Mouse (Mus musculus) midbrain, embryonic 11.5 days (tissue): ENCODE results near the gene She. TPM values are rescaled to one million over a fixed set of nuclear protein-coding genes. Genes with fewer than 3 reads are reported as not detected.

Source experiments
- ATAC-seq: fragments of 200-750 bp; cut with Nextera tagmentation; 2 replicates; pipeline ENCODE4 v1.8.0; 2017; ENCODE audit warnings: moderate TSS enrichment, moderate library complexity; ENCODE audit not compliant: low FRiP score
- DNase-seq: peaks from one replicate; pipeline ENCODE4 v3.0.0; 2015; ENCODE audit warnings: low spot score; ENCODE audit errors: missing footprints
- H3K27ac ChIP-seq: fragments of 300-500 bp; sonication (generic); 2 replicates; pipeline ENCODE4 v1.5.1; 2014; ENCODE audit warnings: low read depth, low read length
- H3K27me3 ChIP-seq: fragments of 300-500 bp; sonication (generic); 2 replicates; pipeline ENCODE4 v1.6.1; 2014; ENCODE audit warnings: mild to moderate bottlenecking, low read length, moderate library complexity, mixed read lengths; ENCODE audit not compliant: control insufficient read depth, insufficient read depth
- H3K36me3 ChIP-seq: fragments of 300-500 bp; sonication (generic); 2 replicates; pipeline ENCODE4 v1.6.1; 2014; ENCODE audit warnings: mild to moderate bottlenecking, low read length, moderate library complexity, mixed read lengths; ENCODE audit not compliant: control insufficient read depth, insufficient read depth
- H3K4me1 ChIP-seq: fragments of 300-500 bp; sonication (generic); 2 replicates; pipeline ENCODE4 v1.6.1; 2014; ENCODE audit warnings: low read length; ENCODE audit not compliant: control insufficient read depth, insufficient read depth
- H3K4me2 ChIP-seq: fragments of 300-500 bp; sonication (generic); 2 replicates; pipeline ENCODE4 v1.6.1; 2014; ENCODE audit warnings: mild to moderate bottlenecking, moderate library complexity
- H3K4me3 ChIP-seq: fragments of 300-500 bp; sonication (generic); 2 replicates; pipeline ENCODE4 v1.5.1; 2014; ENCODE audit warnings: low read depth, low read length
- H3K9ac ChIP-seq: fragments of 300-500 bp; sonication (generic); 2 replicates; pipeline ENCODE4 v1.6.1; 2014; ENCODE audit warnings: low read length
- H3K9me3 ChIP-seq: fragments of 300-500 bp; sonication (generic); 2 replicates; pipeline ENCODE4 v1.6.1; 2016; ENCODE audit warnings: low read length; ENCODE audit not compliant: control insufficient read depth
- WGBS: fragments of 180-500 bp; shearing (Covaris S2); extraction: QIAGEN DNeasy Blood & Tissue Kit; methylation state at CpG from one replicate; pipeline ENCODE4 v1.1.7; 2014; 5-methylcytosine and 5-hydroxymethylcytosine counted together
- polyA plus RNA-seq: library from polyadenylated mRNA; unstranded; fragments of >200 nt; fragmentation: Nextera tagmentation; extraction: Ambion mirVana; gene quantifications from 2 replicates; pipeline ENCODE4 v1.2.1, GENCODE M21; 2014

The She gene
- polyA plus RNA-seq, 1 experiment from 2014 or later = 2.0 TPM

DNA sequence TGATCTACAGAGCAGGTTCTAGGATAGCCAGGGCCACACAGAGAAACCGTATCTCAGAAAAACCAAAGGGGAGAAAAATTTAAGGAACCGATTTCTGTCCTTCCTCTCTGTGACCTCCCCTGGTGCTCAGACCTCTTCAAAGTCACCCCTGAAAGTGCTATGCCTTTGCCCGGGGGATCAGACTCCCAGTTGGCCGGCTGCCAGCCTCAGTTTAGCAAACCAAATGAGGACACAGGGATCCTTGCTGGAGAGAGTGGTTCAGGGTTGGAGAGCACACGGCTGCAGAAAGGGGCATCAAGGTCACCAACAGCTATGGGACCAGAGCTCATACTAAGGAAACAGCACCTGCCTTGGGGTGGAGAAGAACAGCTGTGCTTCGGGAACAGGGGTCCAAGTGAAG lies 33.9 kb downstream of the She start:
- no peak overlapping the region for H3K27ac ChIP-seq
- no peaks in the 10 kb centered on the region for H3K9me3 ChIP-seq
- no peaks in the 10 kb centered on the region for H3K27me3 ChIP-seq
- ATAC-seq = no peak
- H3K4me1 ChIP-seq = peaks cover 5% of the 10 kb centered on the region
- no peak overlapping the region for H3K9ac ChIP-seq
- DNase-seq = no peak
- no peaks in the 10 kb centered on the region for H3K36me3 ChIP-seq
- no peak overlapping the region for H3K4me2 ChIP-seq
- no peak overlapping the region for H3K4me3 ChIP-seq
- 66% methylated on average over 6 of the region's 6 CpGs for WGBS

DNA sequence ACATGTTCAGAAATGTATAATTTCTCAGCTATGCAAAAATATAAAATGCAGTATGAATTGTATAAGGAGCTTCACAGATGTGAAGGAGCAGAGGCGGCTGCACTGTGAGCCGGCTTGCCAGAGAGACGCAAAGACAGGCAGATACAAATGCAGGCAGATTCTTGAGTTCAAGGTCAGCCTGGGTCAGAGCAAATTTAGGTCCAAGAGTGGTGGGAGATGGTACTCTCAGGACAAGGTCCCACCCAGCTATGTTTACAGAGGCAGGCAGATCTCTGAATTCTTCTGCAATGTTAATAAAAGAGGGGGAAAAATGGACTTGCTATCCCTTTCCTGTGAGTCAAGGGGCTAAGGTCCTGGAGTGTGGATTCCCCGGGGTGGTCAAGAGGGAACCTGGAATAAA lies 34.6 kb downstream of the She start:
- WGBS = 80% methylated on average over 4 of the region's 4 CpGs
- no peak overlapping the region for H3K4me2 ChIP-seq
- no peak for DNase-seq

DNA sequence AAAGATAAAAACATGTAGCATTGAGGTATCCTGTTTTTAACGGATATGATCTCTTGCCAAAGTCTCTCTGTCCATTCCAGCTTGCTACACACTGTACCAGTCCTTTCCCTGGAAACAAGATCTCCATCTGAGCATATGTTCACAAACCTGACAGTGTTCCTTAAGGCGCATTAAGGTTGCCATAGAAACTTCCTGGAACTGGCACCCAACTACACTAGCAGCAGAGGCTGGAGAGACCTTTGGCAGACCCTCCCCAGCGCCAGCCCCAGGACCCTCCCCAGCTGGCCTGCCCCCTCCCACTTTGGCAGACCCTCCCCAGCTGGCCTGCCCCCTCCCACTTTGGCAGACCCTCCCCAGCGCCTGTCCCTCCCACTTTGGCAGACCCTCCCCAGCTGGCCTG lies 36.5 kb downstream of the She start:
- 0 out of 2 replicates have a peak, but pooled peaks cover 2% of the 10 kb centered on the region for H3K27me3 ChIP-seq
- no peaks in the 10 kb centered on the region for H3K9me3 ChIP-seq
- H3K4me3 ChIP-seq = no peak overlapping the region
- DNase-seq (no peak), ATAC-seq (no peak)
- H3K4me2 ChIP-seq = no peak overlapping the region
- WGBS = 77% methylated on average over 4 of the region's 4 CpGs
- H3K36me3 ChIP-seq = no peaks in the 10 kb centered on the region
- no peaks in the 10 kb centered on the region for H3K4me1 ChIP-seq
- no peak overlapping the region for H3K9ac ChIP-seq
- H3K27ac ChIP-seq = no peak overlapping the region

More for the DNA sequence above, 34.6 kb downstream of the She start:
- peaks cover 5% of the 10 kb centered on the region for H3K4me1 ChIP-seq
- H3K9me3 ChIP-seq = no peaks in the 10 kb centered on the region
- H3K36me3 ChIP-seq = no peaks in the 10 kb centered on the region
- H3K27me3 ChIP-seq = 0 out of 2 replicates have a peak, but pooled peaks cover 2% of the 10 kb centered on the region
- no peak overlapping the region for H3K4me3 ChIP-seq
- H3K27ac ChIP-seq = no peak overlapping the region
- ATAC-seq = no peak
- no peak overlapping the region for H3K9ac ChIP-seq

DNA sequence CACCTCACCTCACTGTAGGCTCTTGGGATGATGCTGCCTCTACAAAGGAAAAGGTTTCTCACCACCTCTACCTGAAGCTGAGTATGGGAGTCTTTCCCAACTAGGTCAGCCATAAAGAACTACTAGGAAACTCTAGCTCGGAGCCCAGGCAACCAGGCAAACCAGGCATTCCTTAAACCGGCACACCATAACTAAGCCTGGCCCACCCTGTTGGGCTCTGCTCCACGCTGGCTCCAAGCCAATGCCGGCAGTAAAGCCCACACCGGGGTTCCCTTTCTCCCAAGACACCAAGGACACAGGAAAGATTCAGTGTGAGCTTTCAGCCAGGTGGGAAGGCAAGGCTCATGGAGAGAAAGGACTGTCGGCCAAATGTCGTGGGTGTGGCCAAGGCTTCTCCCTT lies 37.2 kb downstream of the She start:
- DNase-seq = no peak
- H3K9ac ChIP-seq = no peak overlapping the region
- H3K4me1 ChIP-seq = no peaks in the 10 kb centered on the region
- no peaks in the 10 kb centered on the region for H3K36me3 ChIP-seq
- H3K4me3 ChIP-seq = no peak overlapping the region
- H3K27ac ChIP-seq = no peak overlapping the region
- H3K4me2 ChIP-seq = no peak overlapping the region
- WGBS = 29% methylated on average over 7 of the region's 7 CpGs
- H3K27me3 ChIP-seq = 0 out of 2 replicates have a peak, but pooled peaks cover 2% of the 10 kb centered on the region
- H3K9me3 ChIP-seq = no peaks in the 10 kb centered on the region
- ATAC-seq = no peak

DNA sequence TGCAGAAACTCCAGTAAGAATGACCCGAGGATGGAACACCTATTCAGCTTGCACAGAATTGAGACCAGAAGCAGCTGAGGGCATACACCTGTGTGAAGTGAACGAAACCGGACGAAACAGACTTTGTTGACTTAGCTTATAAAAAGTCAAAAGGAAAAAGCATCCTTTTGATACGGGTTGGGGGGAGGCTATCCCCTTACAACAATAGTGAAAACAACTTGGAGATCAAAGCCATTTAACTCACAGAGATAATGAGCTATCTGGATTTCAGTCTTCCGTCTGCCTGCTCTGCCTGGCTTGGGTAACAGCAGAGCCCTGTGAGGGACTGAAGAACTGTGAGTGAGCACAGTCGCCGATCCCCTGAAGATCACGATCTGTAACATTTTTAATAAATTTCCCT lies 37.8 kb downstream of the She start:
- ATAC-seq (no peak), DNase-seq (no peak)
- Histone ChIP-seq H3K27ac (no peak overlapping the region), H3K4me2 (no peak overlapping the region), H3K36me3 (no peaks in the 10 kb centered on the region), H3K4me1 (no peaks in the 10 kb centered on the region), H3K4me3 (no peak overlapping the region), H3K27me3 (0 out of 2 replicates have a peak, but pooled peaks cover 2% of the 10 kb centered on the region), H3K9ac (no peak overlapping the region), H3K9me3 (no peaks in the 10 kb centered on the region)
- WGBS = 59% methylated on average over 9 of the region's 9 CpGs

DNA sequence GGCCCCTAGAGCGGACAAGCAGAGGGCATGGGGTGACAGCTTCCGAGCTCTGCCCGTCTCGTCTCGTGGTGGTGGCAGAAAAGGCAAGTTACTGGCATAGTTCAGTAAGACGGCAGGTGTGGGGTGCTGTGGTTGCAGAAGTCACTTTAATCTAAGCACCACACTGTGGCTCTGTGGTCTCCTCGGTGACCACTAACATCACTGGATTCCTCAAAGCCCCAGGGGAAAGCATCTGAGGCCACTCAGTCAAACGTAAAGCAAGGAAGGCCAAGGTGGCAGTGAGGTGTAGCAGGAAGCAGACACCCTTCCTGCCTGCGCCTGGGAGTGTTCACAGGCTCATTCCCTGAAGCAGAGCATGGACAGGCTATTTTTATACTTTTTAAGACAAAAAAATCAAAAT lies 38.4 kb downstream of the She start:
- WGBS = 70% methylated on average over 9 of the region's 9 CpGs
- H3K4me1 ChIP-seq = no peaks in the 10 kb centered on the region

DNA sequence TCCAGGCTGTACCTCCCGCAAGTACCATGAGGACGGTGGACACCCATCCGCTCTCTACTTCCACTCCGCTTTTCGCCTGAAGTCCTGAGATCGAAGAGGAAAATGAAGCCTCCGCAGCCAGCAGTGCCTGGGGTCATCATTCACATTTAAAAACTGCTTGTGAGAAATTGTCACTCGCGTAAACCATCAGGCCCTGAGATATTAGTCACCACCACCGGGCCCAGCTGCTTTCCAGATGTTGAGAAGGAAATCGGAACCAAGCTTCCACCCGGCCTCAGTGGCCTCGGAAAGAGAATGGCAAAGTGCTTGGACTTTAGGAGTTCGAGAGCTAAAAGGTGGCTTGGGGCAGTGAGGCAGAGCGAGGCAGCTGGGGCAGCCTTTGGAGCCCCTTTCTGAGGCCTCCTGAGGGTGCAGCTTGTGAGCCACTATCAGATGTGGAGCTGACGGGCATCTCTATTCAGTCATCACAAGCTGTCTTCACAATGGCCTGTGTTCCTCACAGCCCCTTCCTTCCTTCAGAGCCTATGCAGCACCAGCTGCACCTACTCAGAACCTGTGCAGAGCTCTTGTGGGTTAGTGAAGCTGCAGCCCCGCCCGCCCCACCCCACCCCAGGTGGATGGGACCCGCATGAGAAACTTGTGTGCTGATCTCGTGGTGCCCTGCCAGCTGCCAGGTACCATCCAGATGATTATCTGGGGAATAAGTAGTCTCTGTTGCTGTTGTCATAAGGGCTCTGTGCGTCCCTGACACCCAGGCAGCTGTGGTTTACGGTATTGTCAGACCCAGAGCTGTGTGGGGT lies 39.5 kb downstream of the She start:
- WGBS = 81% methylated on average over 22 of the region's 22 CpGs

More for the DNA sequence above, 38.4 kb downstream of the She start:
- Histone ChIP-seq H3K4me2 (no peak overlapping the region), H3K9me3 (no peaks in the 10 kb centered on the region), H3K4me3 (no peak overlapping the region), H3K36me3 (no peaks in the 10 kb centered on the region), H3K27ac (no peak overlapping the region), H3K27me3 (0 out of 2 replicates have a peak, but pooled peaks cover 2% of the 10 kb centered on the region), H3K9ac (no peak overlapping the region)
- ATAC-seq = no peak
- DNase-seq = no peak

DNA sequence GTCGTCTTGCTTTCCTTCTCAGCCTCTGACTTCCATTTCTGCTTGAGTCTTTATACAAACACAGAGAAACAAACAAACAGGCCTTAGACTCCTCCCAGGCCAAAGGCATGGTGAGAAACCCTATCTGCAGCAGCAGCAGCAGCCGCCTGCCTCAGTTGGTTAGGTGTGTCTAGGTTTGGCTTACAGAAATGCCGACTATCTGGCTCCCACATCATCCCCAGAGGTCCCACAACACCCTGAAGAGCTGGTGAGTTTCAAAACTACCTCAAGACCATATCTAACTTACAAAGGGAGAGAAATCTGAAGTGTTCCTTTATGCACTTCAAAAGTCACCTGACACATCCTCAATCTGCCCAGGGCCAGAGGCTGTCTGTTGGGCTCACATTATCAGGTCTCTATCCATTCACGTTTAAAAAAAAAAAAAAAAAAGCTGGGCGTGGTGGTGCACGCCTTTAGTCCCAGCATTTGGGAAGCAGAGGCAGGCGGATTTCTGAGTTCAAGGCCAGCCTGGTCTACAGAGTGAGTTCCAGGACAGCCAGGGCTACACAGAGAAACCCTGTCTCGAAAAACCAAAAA lies 40.3 kb downstream of the She start:
- Histone ChIP-seq H3K4me2 (no peak overlapping the region), H3K27me3 (peaks cover 8% of the 10 kb centered on the region)
- no peak for ATAC-seq

More for the DNA sequence above, 39.5 kb downstream of the She start:
- ATAC-seq (no peak), DNase-seq (no peak)
- Histone ChIP-seq H3K4me3 (no peak overlapping the region), H3K9ac (no peak overlapping the region), H3K36me3 (no peaks in the 10 kb centered on the region), H3K27me3 (peaks cover 3% of the 10 kb centered on the region; the same call in 1 of the 2 replicates), H3K4me2 (no peak overlapping the region), H3K9me3 (no peaks in the 10 kb centered on the region), H3K27ac (no peak overlapping the region), H3K4me1 (no peaks in the 10 kb centered on the region)

DNA sequence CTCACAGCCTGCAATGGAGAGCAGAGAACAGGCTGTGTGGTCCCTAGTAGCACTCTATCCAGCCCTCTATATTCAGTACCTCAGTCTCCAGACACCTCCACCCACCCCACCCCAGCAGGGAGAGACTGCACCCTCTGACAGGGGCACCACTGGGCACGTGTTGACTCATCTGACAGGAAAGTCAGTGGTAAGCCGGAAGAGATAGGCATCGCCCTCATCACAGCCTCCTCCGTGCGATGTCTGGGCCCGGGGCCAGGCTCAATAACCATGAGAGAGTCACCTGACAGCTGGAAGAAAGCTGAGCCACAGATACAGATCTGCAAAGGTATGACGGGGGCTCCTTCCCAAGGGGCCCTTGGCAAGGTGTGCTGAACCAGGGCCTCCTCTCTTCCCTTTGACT lies 41.0 kb downstream of the She start:
- Histone ChIP-seq H3K4me3 (no peak overlapping the region), H3K4me2 (no peak overlapping the region), H3K4me1 (no peaks in the 10 kb centered on the region), H3K27me3 (peaks cover 15% of the 10 kb centered on the region), H3K36me3 (no peaks in the 10 kb centered on the region), H3K9ac (no peak overlapping the region), H3K27ac (no peak overlapping the region), H3K9me3 (no peaks in the 10 kb centered on the region)
- ATAC-seq (no peak), DNase-seq (no peak)
- 88% methylated on average over 7 of the region's 7 CpGs for WGBS

More for the DNA sequence above, 40.3 kb downstream of the She start:
- no peak for DNase-seq
- no peaks in the 10 kb centered on the region for H3K4me1 ChIP-seq
- 83% methylated on average over 8 of the region's 8 CpGs for WGBS
- no peak overlapping the region for H3K27ac ChIP-seq
- no peaks in the 10 kb centered on the region for H3K9me3 ChIP-seq
- no peak overlapping the region for H3K9ac ChIP-seq
- no peaks in the 10 kb centered on the region for H3K36me3 ChIP-seq
- H3K4me3 ChIP-seq = no peak overlapping the region
